Mouse (Mus musculus): Measurements from ENCODE around the gene Gm16181.
A peak's percentile ranks its signal among the peaks of the same experiment; 100 is the strongest.

Gm16181 gene

GRCm38 (mm10) chr17:35220156-35220952, at the start of gene Gm16181:
TSS of gene Gm16181 (plus strand) at chr17:35220834.
- DNase-seq (ENCODE audit: low spot score) = no peak

GRCm38 (mm10) chr17:35172445-35173234, 48.0 kb upstream of the Gm16181 start:
- no peak for DNase-seq (ENCODE audit: low spot score)

- DNase-seq (ENCODE audit: low spot score) = no peak
Measured at GRCm38 (mm10) chr17:35173329-35173728, 47.3 kb upstream of the Gm16181 start.

GRCm38 (mm10) chr17:35174201-35174977, 46.2 kb upstream of the Gm16181 start:
- no peak for DNase-seq (ENCODE audit: low spot score)

GRCm38 (mm10) chr17:35175382-35175781, 45.3 kb upstream of the Gm16181 start:
- no peak for DNase-seq (ENCODE audit: low spot score)

GRCm38 (mm10) chr17:35175968-35176367, 44.7 kb upstream of the Gm16181 start, which contains the start of gene Aif1:
TSS of gene Aif1 (minus strand) at chr17:35176068.
- no peak for DNase-seq (ENCODE audit: low spot score)

- peak; percentile 80 for DNase-seq (ENCODE audit: low spot score)
Measured at GRCm38 (mm10) chr17:35178528-35178927, 42.1 kb upstream of the Gm16181 start.

GRCm38 (mm10) chr17:35180093-35180492, 40.5 kb upstream of the Gm16181 start:
- no peak for DNase-seq (ENCODE audit: low spot score)

GRCm38 (mm10) chr17:35185639-35186611, 34.7 kb upstream of the Gm16181 start:
- peak; percentile 81 for DNase-seq (ENCODE audit: low spot score)

GRCm38 (mm10) chr17:35186681-35187080, 34.0 kb upstream of the Gm16181 start:
- DNase-seq (ENCODE audit: low spot score) = peak; percentile 73

GRCm38 (mm10) chr17:35187345-35187744, 33.3 kb upstream of the Gm16181 start:
- no peak for DNase-seq (ENCODE audit: low spot score)

- DNase-seq (ENCODE audit: low spot score) = no peak
Measured at GRCm38 (mm10) chr17:35187959-35188610, 32.5 kb upstream of the Gm16181 start, which contains the start of gene Lst1. TSS of gene Lst1 (minus strand) at chr17:35188439.

- no peak for DNase-seq (ENCODE audit: low spot score)
Measured at GRCm38 (mm10) chr17:35189186-35189585, 31.4 kb upstream of the Gm16181 start.

- no peak for DNase-seq (ENCODE audit: low spot score)
Measured at GRCm38 (mm10) chr17:35190096-35190495, 30.5 kb upstream of the Gm16181 start.

- no peak for DNase-seq (ENCODE audit: low spot score)
Measured at GRCm38 (mm10) chr17:35191723-35192122, 28.9 kb upstream of the Gm16181 start.

- no peak for DNase-seq (ENCODE audit: low spot score)
Measured at GRCm38 (mm10) chr17:35192924-35193323, 27.7 kb upstream of the Gm16181 start.

GRCm38 (mm10) chr17:35193881-35194843, 26.5 kb upstream of the Gm16181 start, which contains the start of gene Ltb:
TSS of gene Ltb (plus strand) at chr17:35194439.
- peak; percentile 63 for DNase-seq (ENCODE audit: low spot score)

- DNase-seq (ENCODE audit: low spot score) = no peak
Measured at GRCm38 (mm10) chr17:35194844-35195630, 25.6 kb upstream of the Gm16181 start.

All from lung, postnatal 25 days (tissue).